Mouse (Mus musculus) cerebellum, adult 2 months (tissue): ENCODE results near the gene Smug1. TPM values are rescaled to one million over a fixed set of nuclear protein-coding genes. Genes with fewer than 3 reads are reported as not detected.
A peak's percentile ranks its signal among the peaks of the same experiment; 100 is the strongest.

ENCODE experiments used
- DNase-seq, 2 experiments: peaks; one replicate each; pipeline ENCODE4 v3.0.0; 2021
- H3K27ac ChIP-seq: fragments of 200-500 bp; 2 replicates; pipeline ENCODE4 v1.5.1; 2012; ENCODE audit warnings: low read length, control low read depth, inconsistent platforms; ENCODE audit not compliant: insufficient read depth
- H3K27me3 ChIP-seq: fragments of 200-500 bp; 2 replicates; pipeline ENCODE4 v1.6.1; 2012; ENCODE audit warnings: inconsistent platforms, mild to moderate bottlenecking, low read length, moderate library complexity; ENCODE audit not compliant: control insufficient read depth, insufficient read depth
- H3K4me1 ChIP-seq: fragments of 200-500 bp; 2 replicates; pipeline ENCODE4 v1.6.1; 2011; ENCODE audit warnings: low read length; ENCODE audit not compliant: control insufficient read depth, insufficient read depth
- H3K4me3 ChIP-seq: fragments of 200-500 bp; replicated peaks from 2 replicates; pipeline ENCODE3; 2011; ENCODE audit warnings: mild to moderate bottlenecking, low read depth, low read length, control low read depth; ENCODE audit not compliant: insufficient read depth
- CTCF ChIP-seq: fragments of 200-500 bp; IDR thresholded peaks from 2 replicates; pipeline ENCODE4 v1.5.1; 2011; ENCODE audit warnings: low read depth, mild to moderate bottlenecking, control low read depth, low read length, moderate library complexity, borderline replicate concordance; ENCODE audit not compliant: insufficient read depth
- POLR2A ChIP-seq: fragments of 200-500 bp; IDR thresholded peaks from 2 replicates; pipeline ENCODE4 v1.6.1; 2011; ENCODE audit warnings: low read length, control low read depth, borderline replicate concordance; ENCODE audit not compliant: insufficient read depth
- WGBS: fragments of 180-500 bp; shearing (Covaris S2); methylation state at CpG from one replicate; pipeline ENCODE4 v1.1.7; 2018; 5-methylcytosine and 5-hydroxymethylcytosine counted together
- polyA plus RNA-seq: library from polyadenylated mRNA; depleted of rRNA; stranded (reverse); fragments of >200 nt; gene quantifications from 2 replicates; pipeline ENCODE4 v1.2.3, GENCODE M21; 2012

Smug1 gene
- polyA plus RNA-seq, 1 experiment, result 17.8 TPM

DNA sequence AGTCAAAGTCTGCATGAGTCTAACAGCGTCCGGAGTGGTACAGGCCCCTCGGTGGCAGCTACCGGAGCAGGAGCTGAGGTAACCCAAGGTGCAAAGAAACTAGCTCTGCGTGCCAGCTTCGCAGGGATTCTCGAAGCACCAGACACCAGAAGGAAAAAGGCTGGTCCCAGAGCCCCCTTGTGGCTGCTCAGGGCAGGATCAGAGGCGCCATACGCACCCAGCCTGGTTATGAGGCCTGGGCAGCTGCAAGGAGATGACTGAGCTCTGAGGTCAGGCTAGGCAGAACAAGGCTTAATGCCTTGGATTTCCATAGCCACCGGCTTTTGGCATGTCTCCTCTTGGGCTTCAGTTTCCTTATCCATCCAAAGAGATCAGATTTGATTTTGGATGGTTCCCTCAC, 5.6 kb upstream of the Smug1 start:
- 10% methylated on average over 10 of the region's 10 CpGs for WGBS
- no peak overlapping the region for H3K27ac ChIP-seq
- peaks cover 2% of the 10 kb centered on the region; the same call in 1 of the 2 replicates for H3K4me1 ChIP-seq
- no peak overlapping the region for H3K4me3 ChIP-seq
- peak in 1 of 2 experiments; percentile 39 for DNase-seq
- peaks cover 2% of the 10 kb centered on the region; the same call in 1 of the 2 replicates for H3K27me3 ChIP-seq
- no peak for TF ChIP-seq POLR2A
- peak; percentile 66 for TF ChIP-seq CTCF

DNA sequence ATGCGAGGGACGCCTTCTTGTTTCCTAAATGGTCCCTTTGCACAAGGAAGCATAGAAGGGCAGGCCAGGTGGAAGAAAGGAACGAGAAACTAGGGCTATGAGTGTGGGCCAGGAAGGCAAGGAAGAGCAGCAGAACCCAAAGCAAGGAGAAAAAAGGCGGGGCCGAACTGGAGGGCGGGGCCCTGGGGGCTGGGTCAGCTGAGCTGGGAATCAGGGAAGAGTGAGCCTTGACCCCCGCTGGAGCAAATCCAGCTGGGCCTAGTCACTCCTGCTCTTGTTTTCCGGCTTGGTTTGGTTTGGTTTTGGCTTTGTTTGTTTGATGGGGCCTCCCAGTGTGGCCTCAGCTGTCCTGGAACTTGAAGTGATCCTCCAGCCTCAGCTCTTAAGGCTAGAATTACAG, 4.4 kb upstream of the Smug1 start:
- H3K4me3 ChIP-seq, result no peak overlapping the region
- no peak for TF ChIP-seq POLR2A
- no peak for TF ChIP-seq CTCF
- 39% methylated on average over 8 of the region's 8 CpGs for WGBS
- no peak for DNase-seq
- H3K4me1 ChIP-seq, result no peaks in the 10 kb centered on the region; the same call in 1 of the 2 replicates
- H3K27me3 ChIP-seq, result peaks cover 2% of the 10 kb centered on the region; the same call in 1 of the 2 replicates
- H3K27ac ChIP-seq, result no peak overlapping the region

- TF ChIP-seq POLR2A (no peak), CTCF (no peak)
- H3K4me3 ChIP-seq, result no peak overlapping the region
These were observed 3.4 kb upstream of the Smug1 start for GRCm38 (mm10) chr15:103170316-103170679.

GRCm38 (mm10) chr15:103169612-103170315, 2.9 kb upstream of the Smug1 start:
- 12% methylated on average over 26 of the region's 26 CpGs for WGBS
- Histone ChIP-seq H3K4me1 (no peaks in the 10 kb centered on the region; the same call in 1 of the 2 replicates), H3K27ac (no peak overlapping the region), H3K27me3 (peaks cover 2% of the 10 kb centered on the region; the same call in 1 of the 2 replicates), H3K4me3 (peak overlapping the region; percentile 11)
- TF ChIP-seq POLR2A, result no peak
- no peak for TF ChIP-seq CTCF
- no peak for DNase-seq

More at GRCm38 (mm10) chr15:103170316-103170679, 3.4 kb upstream of the Smug1 start:
- peaks cover 2% of the 10 kb centered on the region; the same call in 1 of the 2 replicates for H3K27me3 ChIP-seq
- no peak for DNase-seq
- H3K27ac ChIP-seq, result no peak overlapping the region
- no peaks in the 10 kb centered on the region; the same call in 1 of the 2 replicates for H3K4me1 ChIP-seq
- 19% methylated on average over 15 of the region's 16 CpGs for WGBS

DNA sequence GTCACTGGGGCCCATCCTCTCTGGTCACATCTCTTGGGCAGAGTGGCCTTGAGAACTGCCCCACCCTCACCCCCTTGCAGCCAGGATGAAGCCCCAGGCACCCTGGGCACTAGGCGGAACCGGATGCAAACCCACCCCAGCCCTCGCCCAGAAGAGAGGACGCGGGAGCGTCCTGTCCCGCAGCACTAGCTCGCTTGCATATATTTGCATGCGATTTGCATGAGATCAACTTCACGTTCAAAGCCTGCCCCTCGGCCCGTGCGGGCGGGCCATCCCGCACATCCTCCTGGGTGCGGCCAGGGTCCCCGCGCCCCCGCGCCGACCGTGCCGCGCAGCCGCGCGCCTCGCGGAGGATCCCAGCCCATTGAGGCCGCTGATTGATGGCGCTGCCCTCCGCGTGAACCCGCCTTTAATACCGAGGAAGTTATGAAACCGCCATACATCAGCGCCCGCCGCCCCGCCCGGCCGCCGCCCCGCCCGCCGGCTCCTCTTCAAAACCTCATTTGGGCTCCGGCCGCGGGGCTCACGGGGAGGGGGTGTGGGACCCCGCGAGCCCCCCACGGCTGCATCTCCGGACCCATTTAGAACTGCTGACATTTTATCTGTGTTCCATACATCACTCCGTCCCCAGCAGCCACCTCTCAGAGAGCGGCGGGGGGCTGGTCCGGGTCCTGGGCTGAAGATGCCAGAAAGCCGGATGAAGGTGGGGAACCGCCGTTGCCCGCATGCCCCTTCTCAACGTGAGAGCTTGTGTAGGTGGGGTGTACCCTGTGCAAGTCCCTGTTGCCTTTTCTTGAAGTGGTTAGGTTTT, 2.1 kb upstream of the Smug1 start:
- H3K4me1 ChIP-seq, result no peaks in the 10 kb centered on the region; the same call in 1 of the 2 replicates
- no peak overlapping the region for H3K27ac ChIP-seq
- TF ChIP-seq CTCF, result no peak
- no peak for TF ChIP-seq POLR2A
- 2% methylated on average over 63 of the region's 63 CpGs for WGBS
- peaks cover 2% of the 10 kb centered on the region; the same call in 1 of the 2 replicates for H3K27me3 ChIP-seq
- H3K4me3 ChIP-seq, result peak overlapping the region; percentile 52
- DNase-seq, result peak; percentile 36 to 45

DNA sequence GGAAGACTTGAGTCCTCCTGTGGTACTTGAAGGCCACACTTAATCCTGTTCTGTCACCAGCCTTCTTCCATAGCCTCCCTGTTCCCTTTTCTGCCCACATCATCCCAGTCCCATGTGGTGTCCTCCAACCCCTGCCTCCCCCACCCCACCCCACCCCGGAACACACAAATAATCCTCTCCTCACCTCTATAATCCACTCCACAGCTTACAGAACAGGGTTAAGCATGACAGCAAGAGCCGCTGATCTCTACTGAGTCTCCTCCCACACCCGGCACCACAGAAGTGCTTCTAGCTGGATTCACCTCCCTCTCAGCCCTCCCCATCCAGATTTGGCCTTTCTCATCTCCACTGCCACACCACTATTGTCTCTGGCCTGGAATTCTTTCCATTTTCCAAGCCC, 894 bp upstream of the Smug1 start:
- WGBS, result 60% methylated on average over 3 of the region's 3 CpGs
- Histone ChIP-seq H3K4me1 (no peaks in the 10 kb centered on the region; the same call in 1 of the 2 replicates), H3K27ac (no peak overlapping the region), H3K4me3 (no peak overlapping the region), H3K27me3 (peaks cover 2% of the 10 kb centered on the region; the same call in 1 of the 2 replicates)
- no peak for DNase-seq
- TF ChIP-seq POLR2A (no peak), CTCF (no peak)

- Histone ChIP-seq H3K27me3 (peaks cover 2% of the 10 kb centered on the region; the same call in 1 of the 2 replicates), H3K27ac (no peak overlapping the region), H3K4me3 (no peak overlapping the region), H3K4me1 (no peaks in the 10 kb centered on the region; the same call in 1 of the 2 replicates)
- TF ChIP-seq POLR2A (no peak), CTCF (no peak)
- WGBS, result 44% methylated on average over 5 of the region's 5 CpGs
- DNase-seq, result no peak
These were observed 968 bp downstream of the Smug1 start for GRCm38 (mm10) chr15:103165924-103166323.

- no peaks in the 10 kb centered on the region; the same call in 1 of the 2 replicates for H3K4me1 ChIP-seq
- peaks cover 2% of the 10 kb centered on the region; the same call in 1 of the 2 replicates for H3K27me3 ChIP-seq
- TF ChIP-seq POLR2A (no peak), CTCF (peak; percentile 89)
- peak; percentile 89 to 91 for DNase-seq
- no peak overlapping the region for H3K4me3 ChIP-seq
- no peak overlapping the region for H3K27ac ChIP-seq
- 2% methylated on average over 13 of the region's 13 CpGs for WGBS
These were observed 1.5 kb downstream of the Smug1 start for GRCm38 (mm10) chr15:103165379-103165778.
